8 mouse cellular contexts compared by ENCODE assay signal in genomic region chr11:94499661-94500152, GRCm38 (mm10). TPM values are rescaled to one million over a fixed set of nuclear protein-coding genes. Genes with fewer than 3 reads are reported as not detected.
A peak's percentile ranks its signal among the peaks of the same experiment; 100 is the strongest.
DNase-seq lines count a peak whose midpoint lies in the region; ATAC-seq and TF ChIP-seq lines count a peak whose summit lies in the region.

Epn3 (minus strand) TSS chr11:94499974.

- ATAC-seq in heart, embryonic 14.5 days (ENCODE audit: insufficient number of reproducible peaks, insufficient read depth, low FRiP score, low read depth) = peak; percentile 26; the same call in 1 of the 2 replicates
- ATAC-seq in kidney, postnatal 0 days (replicated peaks; ENCODE audit: low FRiP score, low read depth) = peak; percentile 60; the same call in 1 of the 2 replicates
- ATAC-seq in stomach, embryonic 15.5 days (ENCODE audit: insufficient read depth, low FRiP score, low read depth) = peak; percentile 77
- no peak for ATAC-seq in megakaryocyte-erythroid progenitor cell, adult 5-6 weeks (replicated peaks; ENCODE audit: low FRiP score, low TSS enrichment, poor library complexity, severe bottlenecking)

- H3K4me2 ChIP-seq in heart, embryonic 14.5 days (ENCODE audit: low read length) = peak within 1 kb of the TSS; percentile 77
- H3K4me2 ChIP-seq in kidney, postnatal 0 days (ENCODE audit: low read length) = peak within 1 kb of the TSS; percentile 65
- peak within 1 kb of the TSS; percentile 60 for H3K4me2 ChIP-seq in stomach, embryonic 15.5 days

- peak within 1 kb of the TSS; percentile 83 for H3K9ac ChIP-seq in heart, embryonic 14.5 days (ENCODE audit: low read length)
- peak within 1 kb of the TSS; percentile 73 for H3K9ac ChIP-seq in kidney, postnatal 0 days (ENCODE audit: low read depth, low read length)
- H3K9ac ChIP-seq in stomach, embryonic 15.5 days = no peak within 1 kb of the TSS; the same call in 1 of the 2 replicates

- TF ChIP-seq CTCF in kidney, postnatal 0 days (IDR thresholded peaks at IDR 0.05; ENCODE audit: low read depth) = no peak

- peaks cover 5% of the 10 kb centered on the region; the same call in 1 of the 2 replicates for H3K36me3 ChIP-seq in heart, embryonic 14.5 days (ENCODE audit: control insufficient read depth, insufficient read depth, low read length)
- peaks cover 3% of the 10 kb centered on the region; the same call in 1 of the 2 replicates for H3K36me3 ChIP-seq in kidney, postnatal 0 days (ENCODE audit: insufficient read depth, low read length)
- no peaks in the 10 kb centered on the region for H3K36me3 ChIP-seq in stomach, embryonic 15.5 days

- H3K4me1 ChIP-seq in heart, embryonic 14.5 days (ENCODE audit: control insufficient read depth in 2 of 2, insufficient read depth in 2 of 2, low read length in 2 of 2) = peaks cover 31 to 39% of the 10 kb centered on the region in 2 experiments
- H3K4me1 ChIP-seq in kidney, postnatal 0 days (replicated peaks; ENCODE audit: insufficient read depth, low read length) = peaks cover 8% of the 10 kb centered on the region; the same call in 1 of the 2 replicates
- peaks cover 19% of the 10 kb centered on the region for H3K4me1 ChIP-seq in stomach, embryonic 15.5 days

- peak within 1 kb of the TSS; percentile 56 to 61 for H3K4me3 ChIP-seq in heart, embryonic 14.5 days (ENCODE audit: control insufficient read depth in 1 of 2, insufficient read depth in 1 of 2, low read depth in 1 of 2, low read length in 2 of 2)
- H3K4me3 ChIP-seq in kidney, postnatal 0 days (replicated peaks; ENCODE audit: low read depth, low read length) = peak within 1 kb of the TSS; percentile 44
- H3K4me3 ChIP-seq in stomach, embryonic 15.5 days (replicated peaks) = peak within 1 kb of the TSS; percentile 44

- H3K27me3 ChIP-seq in heart, embryonic 14.5 days (ENCODE audit: control insufficient read depth, insufficient read depth, low read length) = no peaks in the 10 kb centered on the region
- H3K27me3 ChIP-seq in kidney, postnatal 0 days (ENCODE audit: insufficient read depth, low read length) = no peaks in the 10 kb centered on the region
- H3K27me3 ChIP-seq in stomach, embryonic 15.5 days (replicated peaks) = no peaks in the 10 kb centered on the region

- H3K9me3 ChIP-seq in heart, embryonic 14.5 days (ENCODE audit: control insufficient read depth, low read length) = no peaks in the 10 kb centered on the region
- no peaks in the 10 kb centered on the region for H3K9me3 ChIP-seq in kidney, postnatal 0 days (replicated peaks; ENCODE audit: low read length)
- no peaks in the 10 kb centered on the region for H3K9me3 ChIP-seq in stomach, embryonic 15.5 days

- H3K27ac ChIP-seq in heart, embryonic 14.5 days (replicated peaks in 1 of 2; ENCODE audit: control insufficient read depth in 1 of 2, insufficient read depth in 1 of 2, low read depth in 2 of 2, low read length in 2 of 2) = peak within 1 kb of the TSS; percentile 89 to 92
- peak within 1 kb of the TSS; percentile 93 for H3K27ac ChIP-seq in kidney, postnatal 0 days
- H3K27ac ChIP-seq in stomach, embryonic 15.5 days = peak within 1 kb of the TSS; percentile 90

- DNase-seq in adrenal gland, adult 18-20 months (ENCODE audit: low spot score in 2 of 2) = peak in 1 of 2 experiments; percentile 31
- DNase-seq in cerebellum, postnatal 36 days = peak; percentile 62 to 63
- DNase-seq in kidney, postnatal 0 days (ENCODE audit: low spot score) = peak; percentile 84
- peak; percentile 69 for DNase-seq in lung, postnatal 14 days
- DNase-seq in layer of hippocampus, postnatal 36 days = no peak

- WGBS in heart, embryonic 14.5 days = 0% methylated on average over 26 of the region's 26 CpGs
- 0% methylated on average over 26 of the region's 26 CpGs for whole genome bisulfite sequencing in kidney, postnatal 0 days
- whole genome bisulfite sequencing in stomach, embryonic 15.5 days = under 1% methylated on average over 26 of the region's 26 CpGs

RNA-seq across cellular contexts. Expression of gene Epn3, which starts in this region (rescaled TPM):
- total RNA-seq in adrenal gland, adult 18-20 months (2021) = 10 to 100 TPM; 33.3 to 48.4 TPM
- polyA plus RNA-seq in heart, embryonic 14.5 days (2014; fragmentation: Nextera tagmentation; extraction: Ambion mirVana) = 11.4 TPM in 2 replicates
- 34.7 and 37.5 TPM in 2 replicates for polyA plus RNA-seq in kidney, postnatal 0 days (2015; fragmentation: Nextera tagmentation; extraction: Ambion mirVana)
- 12.0 and 12.4 TPM in 2 replicates for polyA plus RNA-seq in stomach, embryonic 15.5 days (2015; fragmentation: Nextera tagmentation; extraction: Ambion mirVana)
- not detected in 2 replicates for total RNA-seq in megakaryocyte-erythroid progenitor cell, adult 5-6 weeks (2014; fragmentation: Nextera tagmentation)
- total RNA-seq in megakaryocyte-erythroid progenitor cell, adult 5-6 weeks (2017) = not detected in 2 replicates
- 1 to 10 TPM; 1.4 to 1.8 TPM for total RNA-seq in layer of hippocampus, postnatal 36 days (2021)

Comparison
In these comparisons a context has a peak if more than half of its experiments do, and no peak if none do; other contexts are left out.
1. RNA of gene Epn3 (total RNA-seq): 33.3 to 48.4 TPM in adrenal gland, adult 18-20 months; 1.4 to 1.8 TPM in layer of hippocampus, postnatal 36 days and not detected in megakaryocyte-erythroid progenitor cell, adult 5-6 weeks; every median in the first group is over 10 times any median in the second.
2. DNase-seq: peak in cerebellum, postnatal 36 days (2 of 2), kidney, postnatal 0 days (single experiment) and lung, postnatal 14 days (single experiment); none in layer of hippocampus, postnatal 36 days (0 of 2).
3. Peak in every context shown above with its lines, with median percentiles within 50 percentile points of each other: H3K27ac ChIP-seq, H3K4me2 ChIP-seq and H3K4me3 ChIP-seq.